Mouse (Mus musculus) forebrain, embryonic 16.5 days (tissue): ENCODE results near the gene Mafb. TPM values are rescaled to one million over a fixed set of nuclear protein-coding genes. Genes with fewer than 3 reads are reported as not detected.

Experiments used
- ATAC-seq: fragments of 200-750 bp; cut with Nextera tagmentation; 2 replicates; pipeline ENCODE4 v1.8.0; 2017; ENCODE audit warnings: mild to moderate bottlenecking, moderate library complexity
- H3K27ac ChIP-seq: fragments of 300-500 bp; sonication (generic); 2 replicates; pipeline ENCODE4 v1.5.1; 2014; ENCODE audit warnings: low read length, control low read depth
- H3K27me3 ChIP-seq: fragments of 300-500 bp; sonication (generic); replicated peaks from 2 replicates; pipeline ENCODE4 v1.6.1; 2014; ENCODE audit warnings: low read length; ENCODE audit not compliant: control insufficient read depth, insufficient read depth
- H3K36me3 ChIP-seq: fragments of 300-500 bp; sonication (generic); 2 replicates; pipeline ENCODE4 v1.6.1; 2014; ENCODE audit not compliant: control insufficient read depth, insufficient read depth
- H3K4me1 ChIP-seq: fragments of 300-500 bp; sonication (generic); replicated peaks from 2 replicates; pipeline ENCODE4 v1.6.1; 2014; ENCODE audit warnings: low read length; ENCODE audit not compliant: control insufficient read depth, insufficient read depth
- H3K4me2 ChIP-seq: fragments of 300-500 bp; sonication (generic); 2 replicates; pipeline ENCODE4 v1.6.1; 2014; ENCODE audit warnings: mild to moderate bottlenecking, low read length, control low read depth
- H3K4me3 ChIP-seq: fragments of 300-500 bp; sonication (generic); replicated peaks from 2 replicates; pipeline ENCODE4 v1.5.1; 2014; ENCODE audit warnings: mild to moderate bottlenecking, low read length, control low read depth
- H3K9ac ChIP-seq: fragments of 300-500 bp; sonication (generic); replicated peaks from 2 replicates; pipeline ENCODE4 v1.6.1; 2014; ENCODE audit warnings: low read depth, low read length, control low read depth
- H3K9me3 ChIP-seq: fragments of 300-500 bp; sonication (generic); 2 replicates; pipeline ENCODE4 v1.6.1; 2016; ENCODE audit warnings: low read length; ENCODE audit not compliant: control insufficient read depth
- WGBS: fragments of 180-500 bp; shearing (Covaris S2); extraction: QIAGEN DNeasy Blood & Tissue Kit; methylation state at CpG from one replicate; pipeline ENCODE4 v1.1.7; 2014; 5-methylcytosine and 5-hydroxymethylcytosine counted together
- polyA plus RNA-seq: library from polyadenylated mRNA; unstranded; fragments of >200 nt; fragmentation: Nextera tagmentation; extraction: Ambion mirVana; gene quantifications from 2 replicates; pipeline ENCODE4 v1.2.1, GENCODE M21; 2015

Mafb gene
- polyA plus RNA-seq, 1 experiment from 2014 or later = 16.4 TPM

DNA sequence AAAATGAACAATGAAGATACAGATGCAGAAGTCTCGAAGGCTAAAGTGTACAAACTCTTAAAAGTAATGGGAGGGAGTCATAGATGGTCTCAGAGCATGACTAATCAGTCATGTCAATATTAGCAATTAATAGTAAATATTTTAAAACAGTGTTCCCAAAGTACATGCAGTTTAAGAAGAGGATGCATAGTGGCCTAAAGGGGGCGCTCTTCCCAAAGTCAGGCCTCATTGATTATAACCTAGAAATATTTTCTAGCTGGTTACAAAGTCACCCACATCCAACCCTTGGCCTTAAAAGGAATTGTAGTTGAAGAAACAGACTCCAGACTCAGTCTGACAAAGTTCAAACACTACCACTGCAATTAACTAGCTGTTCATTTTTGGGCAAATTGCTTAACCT lies 12.5 kb downstream of the Mafb start:
- H3K36me3 ChIP-seq = no peaks in the 10 kb centered on the region
- no peaks in the 10 kb centered on the region; the same call in 1 of the 2 replicates for H3K4me1 ChIP-seq
- no peak overlapping the region for H3K27ac ChIP-seq
- H3K9ac ChIP-seq = no peak overlapping the region
- no peaks in the 10 kb centered on the region for H3K9me3 ChIP-seq
- no peak for ATAC-seq
- H3K4me3 ChIP-seq = no peak overlapping the region
- peaks cover 14% of the 10 kb centered on the region for H3K27me3 ChIP-seq
- no peak overlapping the region for H3K4me2 ChIP-seq
- WGBS = 73% methylated on average over 2 of the region's 2 CpGs

DNA sequence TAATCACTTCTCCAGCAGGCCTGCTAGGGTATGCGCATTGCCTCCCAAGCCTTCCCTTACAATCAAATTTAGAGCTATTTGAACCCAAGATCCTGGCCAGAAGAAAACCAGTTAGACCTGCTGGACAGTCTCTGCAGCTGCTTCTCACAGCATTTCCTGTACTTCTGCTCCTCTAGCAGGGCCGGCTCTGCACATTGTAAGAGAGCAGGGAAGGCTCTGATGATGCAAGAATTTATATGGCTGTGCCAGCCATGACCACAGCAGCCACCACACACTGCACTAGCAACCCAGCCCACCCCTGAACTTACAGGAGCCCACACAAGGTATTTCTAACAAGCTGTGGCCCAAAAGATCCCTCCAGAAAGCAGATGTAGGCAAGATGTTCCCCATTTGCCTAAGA lies 13.3 kb downstream of the Mafb start:
- H3K36me3 ChIP-seq = no peaks in the 10 kb centered on the region
- no peak for ATAC-seq
- 87% methylated on average over 2 of the region's 2 CpGs for WGBS
- no peak overlapping the region for H3K27ac ChIP-seq
- H3K9me3 ChIP-seq = no peaks in the 10 kb centered on the region
- peaks cover 8% of the 10 kb centered on the region for H3K27me3 ChIP-seq
- H3K9ac ChIP-seq = no peak overlapping the region
- no peak overlapping the region for H3K4me3 ChIP-seq
- H3K4me2 ChIP-seq = no peak overlapping the region
- H3K4me1 ChIP-seq = no peaks in the 10 kb centered on the region; the same call in 1 of the 2 replicates

DNA sequence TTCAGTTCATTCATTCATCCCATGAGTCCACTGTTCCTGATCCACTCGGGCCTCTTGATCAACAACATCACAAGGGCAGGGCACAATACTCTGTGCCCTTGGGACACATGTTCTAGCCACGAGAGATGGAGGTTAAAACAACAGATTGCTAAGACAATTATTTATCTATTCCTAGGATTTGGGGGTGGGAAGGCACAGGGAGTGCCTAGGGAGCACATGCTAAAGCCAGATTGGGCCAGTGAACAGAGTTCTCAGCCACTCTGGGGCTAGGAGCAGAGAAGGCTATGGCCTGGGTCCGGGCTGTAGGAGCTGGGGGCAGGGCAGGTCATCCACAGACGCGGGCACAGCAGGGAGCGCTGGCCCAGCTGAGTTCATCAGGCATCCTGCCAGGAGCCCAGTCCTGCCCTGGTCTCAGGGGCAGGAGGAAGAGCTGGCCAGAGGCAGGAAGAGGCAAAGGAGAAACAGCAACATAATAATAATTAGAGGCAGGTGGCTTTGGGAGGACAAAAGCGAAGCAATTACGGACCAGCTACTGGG lies 15.8 kb downstream of the Mafb start:
- H3K27ac ChIP-seq = no peak overlapping the region

DNA sequence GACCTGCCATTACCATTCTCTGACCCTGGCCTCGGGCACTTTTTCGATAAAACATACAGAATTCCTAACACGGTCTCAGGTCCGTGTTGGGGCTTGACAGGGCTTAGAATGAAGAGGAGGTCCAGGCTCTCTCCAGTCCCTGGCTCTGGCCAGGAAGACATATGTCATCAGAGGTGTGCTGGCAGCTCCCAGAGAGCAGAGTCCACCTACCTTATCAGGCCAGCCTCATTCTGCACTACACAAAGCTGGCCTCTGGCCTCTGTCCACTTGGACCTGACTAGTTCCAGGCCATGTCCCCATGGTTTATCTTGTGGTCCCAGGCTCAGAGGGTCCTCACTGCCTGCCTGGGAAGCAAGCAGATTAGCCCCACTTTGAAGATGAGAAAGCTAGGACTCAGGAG lies 17.3 kb downstream of the Mafb start:
- no peaks in the 10 kb centered on the region for H3K9me3 ChIP-seq
- H3K36me3 ChIP-seq = no peaks in the 10 kb centered on the region
- no peak overlapping the region for H3K4me2 ChIP-seq
- H3K4me3 ChIP-seq = no peak overlapping the region
- WGBS = 84% methylated on average over 4 of the region's 4 CpGs
- ATAC-seq = no peak
- H3K4me1 ChIP-seq = no peaks in the 10 kb centered on the region
- H3K9ac ChIP-seq = no peak overlapping the region
- no peak overlapping the region for H3K27ac ChIP-seq
- H3K27me3 ChIP-seq = no peaks in the 10 kb centered on the region

More for the DNA sequence above, 15.8 kb downstream of the Mafb start:
- Histone ChIP-seq H3K4me1 (no peaks in the 10 kb centered on the region), H3K27me3 (no peaks in the 10 kb centered on the region), H3K9ac (no peak overlapping the region), H3K4me3 (no peak overlapping the region), H3K4me2 (no peak overlapping the region), H3K36me3 (no peaks in the 10 kb centered on the region), H3K9me3 (no peaks in the 10 kb centered on the region)
- no peak for ATAC-seq
- 39% methylated on average over 8 of the region's 8 CpGs for WGBS

DNA sequence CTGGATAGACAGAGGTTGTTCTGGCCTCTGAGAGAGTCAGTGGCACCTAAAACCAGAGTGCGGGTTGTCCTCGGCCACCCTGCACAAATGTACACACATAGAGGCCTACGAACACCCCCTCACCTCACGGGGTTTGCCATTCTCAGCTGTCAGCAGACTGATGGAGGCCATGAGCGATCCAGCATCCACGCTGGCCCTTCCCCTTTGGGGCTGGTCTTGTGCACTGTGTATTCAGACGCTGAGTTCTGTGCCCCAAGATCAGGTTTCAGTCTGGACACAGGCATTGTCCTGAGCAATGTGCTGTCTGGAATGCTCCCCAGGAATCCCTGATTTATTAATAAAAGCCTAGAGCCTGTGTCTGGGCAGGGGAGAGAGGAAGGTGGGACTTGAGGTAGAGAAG lies 18.1 kb downstream of the Mafb start:
- ATAC-seq = no peak
- Histone ChIP-seq H3K9ac (no peak overlapping the region), H3K4me1 (no peaks in the 10 kb centered on the region), H3K36me3 (no peaks in the 10 kb centered on the region), H3K4me3 (no peak overlapping the region), H3K27me3 (no peaks in the 10 kb centered on the region), H3K27ac (no peak overlapping the region), H3K9me3 (no peaks in the 10 kb centered on the region), H3K4me2 (no peak overlapping the region)
- 36% methylated on average over 7 of the region's 7 CpGs for WGBS

GRCm38 (mm10) chr2:160348072-160348604 lies 18.7 kb downstream of the Mafb start:
- Histone ChIP-seq H3K27ac (no peak overlapping the region), H3K4me1 (no peaks in the 10 kb centered on the region), H3K36me3 (no peaks in the 10 kb centered on the region), H3K27me3 (no peaks in the 10 kb centered on the region), H3K4me2 (no peak overlapping the region), H3K4me3 (no peak overlapping the region), H3K9ac (no peak overlapping the region), H3K9me3 (no peaks in the 10 kb centered on the region)
- WGBS = 75% methylated on average over 4 of the region's 4 CpGs
- ATAC-seq = no peak

- no peak overlapping the region for H3K9ac ChIP-seq
- no peaks in the 10 kb centered on the region for H3K27me3 ChIP-seq
- H3K4me2 ChIP-seq = no peak overlapping the region
- H3K9me3 ChIP-seq = no peaks in the 10 kb centered on the region
- no peaks in the 10 kb centered on the region for H3K4me1 ChIP-seq
- no peaks in the 10 kb centered on the region for H3K36me3 ChIP-seq
- ATAC-seq = no peak
- no peak overlapping the region for H3K27ac ChIP-seq
- no peak overlapping the region for H3K4me3 ChIP-seq
Observed at GRCm38 (mm10) chr2:160345644-160346043, 21.2 kb downstream of the Mafb start.

- Histone ChIP-seq H3K4me1 (no peaks in the 10 kb centered on the region), H3K36me3 (no peaks in the 10 kb centered on the region), H3K27me3 (no peaks in the 10 kb centered on the region), H3K9ac (no peak overlapping the region), H3K27ac (no peak overlapping the region), H3K4me2 (no peak overlapping the region), H3K9me3 (no peaks in the 10 kb centered on the region), H3K4me3 (no peak overlapping the region)
- 77% methylated on average over 4 of the region's 4 CpGs for WGBS
- ATAC-seq = no peak
Observed at GRCm38 (mm10) chr2:160340121-160340520, 26.7 kb downstream of the Mafb start.

DNA sequence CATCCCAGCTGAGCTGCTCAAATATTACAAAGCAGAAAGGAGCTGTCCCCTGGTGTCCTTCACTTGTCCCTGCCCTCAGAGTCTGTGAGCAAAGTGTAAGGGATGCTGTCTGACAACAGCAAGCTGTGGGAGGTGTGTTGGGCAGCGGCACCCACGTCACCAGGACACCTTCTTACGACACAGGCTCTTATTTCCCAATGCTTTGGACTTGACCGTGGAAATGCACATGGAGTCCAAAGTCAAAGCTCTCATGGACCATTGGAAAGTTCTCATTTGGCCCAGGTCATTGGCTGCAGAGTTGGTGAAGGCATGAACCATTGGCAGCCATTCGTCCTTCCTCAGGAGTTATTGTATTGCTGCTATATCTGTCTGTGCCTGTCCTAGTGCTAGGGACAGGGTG lies 27.3 kb downstream of the Mafb start:
- no peak overlapping the region for H3K4me3 ChIP-seq
- no peak overlapping the region for H3K9ac ChIP-seq
- WGBS = 91% methylated on average over 5 of the region's 5 CpGs
- no peak for ATAC-seq
- H3K27me3 ChIP-seq = no peaks in the 10 kb centered on the region
- H3K4me1 ChIP-seq = no peaks in the 10 kb centered on the region; the same call in 1 of the 2 replicates
- H3K9me3 ChIP-seq = no peaks in the 10 kb centered on the region
- H3K4me2 ChIP-seq = no peak overlapping the region
- H3K27ac ChIP-seq = no peak overlapping the region
- H3K36me3 ChIP-seq = no peaks in the 10 kb centered on the region

- H3K36me3 ChIP-seq = no peaks in the 10 kb centered on the region
- no peak overlapping the region for H3K4me2 ChIP-seq
- peaks cover 3% of the 10 kb centered on the region for H3K4me1 ChIP-seq
- H3K27ac ChIP-seq = no peak overlapping the region
- H3K4me3 ChIP-seq = no peak overlapping the region
- H3K27me3 ChIP-seq = no peaks in the 10 kb centered on the region
- H3K9me3 ChIP-seq = no peaks in the 10 kb centered on the region
- no peak for ATAC-seq
- H3K9ac ChIP-seq = no peak overlapping the region
- 65% methylated on average over 2 of the region's 2 CpGs for WGBS
Observed at GRCm38 (mm10) chr2:160336053-160336452, 30.8 kb downstream of the Mafb start.
